Mouse (Mus musculus) cerebellum, adult 2 months (tissue): ENCODE measurements around the gene Plxdc1. TPM values are rescaled to one million over a fixed set of nuclear protein-coding genes. Genes with fewer than 3 reads are reported as not detected.

ENCODE experiments used
- DNase-seq, 2 experiments: peaks; one replicate each; pipeline ENCODE4 v3.0.0; 2021
- H3K27ac ChIP-seq: fragments of 200-500 bp; 2 replicates; pipeline ENCODE4 v1.5.1; 2012; ENCODE audit warnings: low read length, control low read depth, inconsistent platforms; ENCODE audit not compliant: insufficient read depth
- H3K27me3 ChIP-seq: fragments of 200-500 bp; 2 replicates; pipeline ENCODE4 v1.6.1; 2012; ENCODE audit warnings: inconsistent platforms, mild to moderate bottlenecking, low read length, moderate library complexity; ENCODE audit not compliant: control insufficient read depth, insufficient read depth
- H3K4me1 ChIP-seq: fragments of 200-500 bp; 2 replicates; pipeline ENCODE4 v1.6.1; 2011; ENCODE audit warnings: low read length; ENCODE audit not compliant: control insufficient read depth, insufficient read depth
- H3K4me3 ChIP-seq: fragments of 200-500 bp; replicated peaks from 2 replicates; pipeline ENCODE3; 2011; ENCODE audit warnings: mild to moderate bottlenecking, low read depth, low read length, control low read depth; ENCODE audit not compliant: insufficient read depth
- CTCF ChIP-seq: fragments of 200-500 bp; IDR thresholded peaks from 2 replicates; pipeline ENCODE4 v1.5.1; 2011; ENCODE audit warnings: low read depth, mild to moderate bottlenecking, control low read depth, low read length, moderate library complexity, borderline replicate concordance; ENCODE audit not compliant: insufficient read depth
- POLR2A ChIP-seq: fragments of 200-500 bp; IDR thresholded peaks from 2 replicates; pipeline ENCODE4 v1.6.1; 2011; ENCODE audit warnings: low read length, control low read depth, borderline replicate concordance; ENCODE audit not compliant: insufficient read depth
- WGBS: fragments of 180-500 bp; shearing (Covaris S2); methylation state at CpG from one replicate; pipeline ENCODE4 v1.1.7; 2018; 5-methylcytosine and 5-hydroxymethylcytosine counted together
- polyA plus RNA-seq: library from polyadenylated mRNA; depleted of rRNA; stranded (reverse); fragments of >200 nt; gene quantifications from 2 replicates; pipeline ENCODE4 v1.2.3, GENCODE M21; 2012

The Plxdc1 gene
- polyA plus RNA-seq, 1 experiment: 46.2 TPM

GRCm38 (mm10) chr11:97971232-97971631 lies 15.0 kb downstream of the Plxdc1 start:
- H3K4me1 ChIP-seq: peaks cover 14% of the 10 kb centered on the region

GRCm38 (mm10) chr11:97970771-97971170 lies 15.5 kb downstream of the Plxdc1 start:
- H3K4me3 ChIP-seq: peak overlapping the region; percentile 20
- 39% methylated on average over 7 of the region's 7 CpGs for WGBS
- DNase-seq: no peak
- peaks cover 14% of the 10 kb centered on the region for H3K4me1 ChIP-seq
- no peaks in the 10 kb centered on the region for H3K27me3 ChIP-seq
- no peak overlapping the region for H3K27ac ChIP-seq
- TF ChIP-seq CTCF (no peak), POLR2A (no peak)

More at GRCm38 (mm10) chr11:97971232-97971631, 15.0 kb downstream of the Plxdc1 start:
- no peaks in the 10 kb centered on the region for H3K27me3 ChIP-seq
- WGBS: 4% methylated on average over 7 of the region's 7 CpGs
- H3K4me3 ChIP-seq: peak overlapping the region; percentile 20
- no peak for TF ChIP-seq POLR2A
- TF ChIP-seq CTCF: no peak
- peak; percentile 54 to 64 for DNase-seq
- H3K27ac ChIP-seq: no peak overlapping the region

DNA sequence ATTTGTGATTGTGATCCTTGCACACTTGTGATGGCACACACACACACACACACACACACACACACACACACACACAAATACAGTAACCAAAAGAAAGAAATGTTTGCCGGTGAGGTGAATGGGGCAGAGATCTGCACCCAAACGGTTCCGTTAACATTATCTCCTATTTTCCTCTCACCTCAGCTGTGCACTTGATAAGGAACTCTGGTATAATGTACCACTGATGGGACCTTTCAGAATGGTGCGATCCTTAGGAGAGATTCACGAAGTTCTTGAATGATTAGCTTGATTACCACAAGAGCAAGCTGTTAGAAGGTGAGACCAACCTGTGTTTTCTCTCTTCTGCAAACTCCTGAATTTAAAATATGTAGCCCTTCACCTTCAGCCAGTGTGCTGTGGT lies 17.9 kb downstream of the Plxdc1 start:
- TF ChIP-seq POLR2A: no peak
- TF ChIP-seq CTCF: no peak
- Histone ChIP-seq H3K27ac (no peak overlapping the region), H3K4me3 (no peak overlapping the region), H3K4me1 (peaks cover 14% of the 10 kb centered on the region), H3K27me3 (no peaks in the 10 kb centered on the region)
- WGBS: 93% methylated on average over 5 of the region's 5 CpGs
- DNase-seq: no peak

DNA sequence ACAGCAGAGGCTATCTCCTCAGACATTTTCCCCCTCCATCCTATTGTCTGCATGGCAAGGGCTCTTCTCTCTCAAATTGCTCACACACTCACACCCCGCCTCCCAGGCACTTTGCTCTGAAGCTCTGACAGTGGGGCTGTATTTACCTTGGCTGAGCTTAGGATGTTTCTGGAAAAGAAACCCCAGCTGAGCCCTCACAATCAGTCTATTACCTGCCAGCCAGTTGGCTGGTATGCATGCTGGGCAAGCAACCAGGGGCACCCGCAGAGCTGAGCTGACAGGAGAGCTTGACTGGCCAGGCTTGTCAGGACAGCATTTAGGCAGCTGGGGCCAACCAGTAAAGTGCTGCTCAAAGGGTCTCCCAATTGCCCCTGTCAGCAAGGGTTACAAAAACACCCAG lies 19.1 kb downstream of the Plxdc1 start:
- WGBS: 12% methylated on average over 2 of the region's 2 CpGs
- Histone ChIP-seq H3K27ac (no peak overlapping the region), H3K4me1 (peaks cover 14% of the 10 kb centered on the region), H3K4me3 (peak overlapping the region; percentile 11), H3K27me3 (no peaks in the 10 kb centered on the region)
- no peak for TF ChIP-seq POLR2A
- peak; percentile 61 to 68 for DNase-seq

- H3K27ac ChIP-seq: no peak overlapping the region
- H3K27me3 ChIP-seq: no peaks in the 10 kb centered on the region
- peak; percentile 52 to 61 for DNase-seq
- peak; percentile 71 for TF ChIP-seq CTCF
- no peak for TF ChIP-seq POLR2A
- WGBS: 97% methylated on average over 1 of the region's 1 CpGs
- H3K4me3 ChIP-seq: no peak overlapping the region
- peaks cover 18% of the 10 kb centered on the region for H3K4me1 ChIP-seq
Observed at GRCm38 (mm10) chr11:97960907-97961306, 25.3 kb downstream of the Plxdc1 start.

- TF ChIP-seq POLR2A: no peak
- no peak for TF ChIP-seq CTCF
- no peak for DNase-seq
- H3K27ac ChIP-seq: no peak overlapping the region
Observed at GRCm38 (mm10) chr11:97959300-97959680, 27.0 kb downstream of the Plxdc1 start.

GRCm38 (mm10) chr11:97958641-97959299 lies 27.5 kb downstream of the Plxdc1 start:
- Histone ChIP-seq H3K4me1 (peaks cover 21% of the 10 kb centered on the region), H3K27ac (no peak overlapping the region), H3K4me3 (no peak overlapping the region), H3K27me3 (no peaks in the 10 kb centered on the region)
- TF ChIP-seq POLR2A: no peak
- no peak for TF ChIP-seq CTCF
- no peak for DNase-seq
- 92% methylated on average over 7 of the region's 7 CpGs for WGBS

More at GRCm38 (mm10) chr11:97959300-97959680, 27.0 kb downstream of the Plxdc1 start:
- no peaks in the 10 kb centered on the region for H3K27me3 ChIP-seq
- 88% methylated on average over 5 of the region's 5 CpGs for WGBS
- no peak overlapping the region for H3K4me3 ChIP-seq
- peaks cover 21% of the 10 kb centered on the region for H3K4me1 ChIP-seq

- peaks cover 21% of the 10 kb centered on the region for H3K4me1 ChIP-seq
- peak; percentile 87 to 88 for DNase-seq
- H3K27me3 ChIP-seq: no peaks in the 10 kb centered on the region
- H3K4me3 ChIP-seq: no peak overlapping the region
- WGBS: 24% methylated on average over 6 of the region's 6 CpGs
- peak overlapping the region; percentile 44; the same call in 1 of the 2 replicates for H3K27ac ChIP-seq
- no peak for TF ChIP-seq POLR2A
- no peak for TF ChIP-seq CTCF
Observed at GRCm38 (mm10) chr11:97956905-97957560, 29.2 kb downstream of the Plxdc1 start.
